Mouse (Mus musculus): ENCODE data around the gene Zc3h12a.
A peak's percentile ranks its signal among the peaks of the same experiment; 100 is the strongest.

Gene Zc3h12a

GRCm38 (mm10) chr4:125144211-125144610, 16.6 kb upstream of the Zc3h12a start:
- DNase-seq: no peak

GRCm38 (mm10) chr4:125138321-125138720, 10.7 kb upstream of the Zc3h12a start:
- no peak for DNase-seq

GRCm38 (mm10) chr4:125136303-125136888, 8.8 kb upstream of the Zc3h12a start:
- no peak for DNase-seq

GRCm38 (mm10) chr4:125135076-125135855, 7.6 kb upstream of the Zc3h12a start:
- DNase-seq: no peak

GRCm38 (mm10) chr4:125134631-125135030, 7.0 kb upstream of the Zc3h12a start:
- no peak for DNase-seq

- no peak for DNase-seq
These were observed 6.6 kb upstream of the Zc3h12a start for GRCm38 (mm10) chr4:125134192-125134591.

GRCm38 (mm10) chr4:125132394-125132793, 4.8 kb upstream of the Zc3h12a start:
- DNase-seq: peak; percentile 58 to 84

GRCm38 (mm10) chr4:125131493-125131892, 3.9 kb upstream of the Zc3h12a start:
- DNase-seq: peak in 1 of 2 experiments; percentile 31

GRCm38 (mm10) chr4:125126761-125127160, 879 bp downstream of the Zc3h12a start:
- no peak for DNase-seq

GRCm38 (mm10) chr4:125126186-125126585, 1.5 kb downstream of the Zc3h12a start:
- DNase-seq: no peak

GRCm38 (mm10) chr4:125125361-125125921, 2.2 kb downstream of the Zc3h12a start:
- DNase-seq: no peak

- DNase-seq: peak; percentile 52 to 67
These were observed 3.0 kb downstream of the Zc3h12a start for GRCm38 (mm10) chr4:125124424-125125209.

GRCm38 (mm10) chr4:125123279-125123671, 4.4 kb downstream of the Zc3h12a start:
- DNase-seq: peak; percentile 26 to 39

- peak; percentile 84 to 85 for DNase-seq
These were observed 5.0 kb downstream of the Zc3h12a start for GRCm38 (mm10) chr4:125122431-125123278.

- no peak for DNase-seq
These were observed 7.9 kb downstream of the Zc3h12a start for GRCm38 (mm10) chr4:125119721-125120120.

- no peak for DNase-seq
These were observed 8.6 kb downstream of the Zc3h12a start for GRCm38 (mm10) chr4:125119070-125119469.

GRCm38 (mm10) chr4:125117902-125118320, 9.7 kb downstream of the Zc3h12a start:
- DNase-seq: no peak

GRCm38 (mm10) chr4:125116929-125117328, 10.7 kb downstream of the Zc3h12a start:
- peak in 1 of 2 experiments; percentile 32 for DNase-seq

GRCm38 (mm10) chr4:125116090-125116861, 11.4 kb downstream of the Zc3h12a start:
- DNase-seq: peak; percentile 84 to 87

GRCm38 (mm10) chr4:125115710-125116089, 11.9 kb downstream of the Zc3h12a start:
- peak; percentile 80 to 90 for DNase-seq

- DNase-seq: no peak
These were observed 12.6 kb downstream of the Zc3h12a start for GRCm38 (mm10) chr4:125115081-125115480.

Measured in kidney, postnatal 36 days (tissue).